Mouse (Mus musculus) CH12.LX (cell line): ENCODE measurements around the gene Gpr180. TPM values are rescaled to one million over a fixed set of nuclear protein-coding genes. Genes with fewer than 3 reads are reported as not detected.

ENCODE experiments used
- DNase-seq: peaks from one replicate; pipeline ENCODE4 v3.0.0-alpha.2; 2013; ENCODE audit errors: extremely low read depth
- H3K27ac ChIP-seq: 2 replicates; pipeline ENCODE4 v1.5.1; 2012; ENCODE audit warnings: low read depth, mild to moderate bottlenecking, control low read depth, moderate library complexity; ENCODE audit not compliant: insufficient read depth
- H3K27me3 ChIP-seq: replicated peaks from 2 replicates; pipeline ENCODE3; 2012; ENCODE audit warnings: inconsistent platforms
- H3K36me3 ChIP-seq, 2 experiments: replicated peaks in 1 of 2; 2 replicates each; pipeline versions ENCODE3 to v1.6.1; 2012; ENCODE audit warnings: inconsistent platforms in 1 of 2, low read length in 1 of 2, mild to moderate bottlenecking in 1 of 2, mixed read lengths in 1 of 2, moderate library complexity in 1 of 2; ENCODE audit not compliant: control insufficient read depth in 1 of 2, insufficient read depth in 1 of 2
- H3K4me1 ChIP-seq, 2 experiments: 2 replicates each; pipeline ENCODE4 v1.6.1; 2012; ENCODE audit warnings: inconsistent platforms in 1 of 2, moderate library complexity in 1 of 2; ENCODE audit not compliant: insufficient read depth in 2 of 2, control insufficient read depth in 1 of 2
- H3K4me2 ChIP-seq: 2 replicates; pipeline ENCODE4 v1.6.1; 2012; ENCODE audit warnings: low read depth, mild to moderate bottlenecking, control low read depth; ENCODE audit not compliant: poor library complexity, insufficient read depth, severe bottlenecking
- H3K4me3 ChIP-seq, 3 experiments: fragments of 150-350 bp in 1 of 3; sonication (generic) in 1 of 3; replicated peaks in 1 of 3; 2 replicates each; pipeline versions ENCODE3 to v1.5.1; 2011 to 2012; ENCODE audit warnings: low read depth in 2 of 3, low read length in 2 of 3, mild to moderate bottlenecking in 2 of 3, moderate library complexity in 2 of 3, control low read depth in 1 of 3, improper control_type of control experiment in 1 of 3, inconsistent platforms in 1 of 3, mixed read lengths in 1 of 3; ENCODE audit not compliant: poor library complexity in 1 of 3
- H3K79me2 ChIP-seq: replicated peaks from 2 replicates; pipeline ENCODE4 v1.6.1; 2012; ENCODE audit warnings: mild to moderate bottlenecking, moderate library complexity; ENCODE audit not compliant: control insufficient read depth, poor library complexity, insufficient read depth, severe bottlenecking; ENCODE audit errors: extremely low read depth
- H3K9ac ChIP-seq: 2 replicates; pipeline ENCODE4 v1.6.1; 2012; ENCODE audit warnings: low read depth, mild to moderate bottlenecking, control low read depth, moderate library complexity; ENCODE audit not compliant: insufficient read depth
- H3K9me3 ChIP-seq: replicated peaks from 2 replicates; pipeline ENCODE3; 2012; ENCODE audit warnings: low read length, inconsistent platforms, mixed read lengths
- BHLHE40 ChIP-seq: IDR thresholded peaks from 2 replicates; pipeline ENCODE4 v1.6.1; 2011; ENCODE audit warnings: mild to moderate bottlenecking, low read depth, low read length, improper control_type of control experiment
- CHD2 ChIP-seq: IDR thresholded peaks from 2 replicates; pipeline ENCODE4 v1.6.1; 2011; ENCODE audit warnings: low read length, improper control_type of control experiment
- CTCF ChIP-seq, 2 experiments: IDR thresholded peaks in 1 of 2; conservative IDR thresholded peaks in 1 of 2; 2 replicates each; pipeline ENCODE4 v1.5.1; 2011 to 2012; ENCODE audit warnings: low read depth in 2 of 2, low read length in 2 of 2, improper control_type of control experiment in 1 of 2, inconsistent platforms in 1 of 2, mild to moderate bottlenecking in 1 of 2, moderate library complexity in 1 of 2
- ELF1 ChIP-seq: IDR thresholded peaks from 2 replicates; pipeline ENCODE4 v1.6.1; 2014; ENCODE audit warnings: low read depth, mild to moderate bottlenecking, inconsistent platforms, low read length, improper control_type of control experiment
- EP300 ChIP-seq: IDR thresholded peaks from 2 replicates; pipeline ENCODE4 v1.6.1; 2011; ENCODE audit warnings: low read length, improper control_type of control experiment
- HCFC1 ChIP-seq: IDR thresholded peaks from 2 replicates; pipeline ENCODE4 v1.6.1; 2012; ENCODE audit warnings: low read depth, mild to moderate bottlenecking, inconsistent platforms, low read length, improper control_type of control experiment
- IRF4 ChIP-seq: IDR thresholded peaks from 2 replicates; pipeline ENCODE4 v1.6.1; 2014; ENCODE audit warnings: low read depth, mild to moderate bottlenecking, inconsistent platforms, low read length, improper control_type of control experiment
- MAFK ChIP-seq: IDR thresholded peaks from 2 replicates; pipeline ENCODE4 v1.6.1; 2011; ENCODE audit warnings: low read length, improper control_type of control experiment; ENCODE audit not compliant: insufficient replicate concordance
- NRF1 ChIP-seq: IDR thresholded peaks from 2 replicates; pipeline ENCODE4 v1.6.1; 2014; ENCODE audit warnings: low read depth, mild to moderate bottlenecking, inconsistent platforms, low read length, improper control_type of control experiment, moderate library complexity
- POLR2A ChIP-seq: IDR thresholded peaks from 2 replicates; pipeline ENCODE4 v1.6.1; 2011; ENCODE audit warnings: low read depth, mild to moderate bottlenecking, improper control_type of control experiment, low read length
- POLR2AphosphoS2 ChIP-seq: IDR thresholded peaks from 2 replicates; pipeline ENCODE4 v1.6.1; 2011; ENCODE audit warnings: low read depth, low read length, improper control_type of control experiment
- RAD21 ChIP-seq: IDR thresholded peaks from 2 replicates; pipeline ENCODE4 v1.6.1; 2011; ENCODE audit warnings: low read depth, mild to moderate bottlenecking, low read length, improper control_type of control experiment, moderate library complexity
- SIN3A ChIP-seq: IDR thresholded peaks from 2 replicates; pipeline ENCODE4 v1.6.1; 2012; ENCODE audit warnings: low read length, improper control_type of control experiment, inconsistent platforms
- SMC3 ChIP-seq: IDR thresholded peaks from 2 replicates; pipeline ENCODE4 v1.6.1; 2011; ENCODE audit warnings: low read depth, low read length, improper control_type of control experiment
- USF1 ChIP-seq: IDR thresholded peaks from 2 replicates; pipeline ENCODE4 v1.6.1; 2014; ENCODE audit warnings: low read depth, mild to moderate bottlenecking, inconsistent platforms, low read length, improper control_type of control experiment
- ZC3H11A ChIP-seq: IDR thresholded peaks from 2 replicates; pipeline ENCODE4 v1.6.1; 2012; ENCODE audit warnings: low read depth, mild to moderate bottlenecking, inconsistent platforms, low read length, improper control_type of control experiment
- ZKSCAN1 ChIP-seq: IDR thresholded peaks from 2 replicates; pipeline ENCODE4 v1.6.1; 2012; ENCODE audit warnings: low read depth, inconsistent platforms, low read length, improper control_type of control experiment, borderline replicate concordance
- ZMIZ1 ChIP-seq: IDR thresholded peaks from 2 replicates; pipeline ENCODE4 v1.6.1; 2012; ENCODE audit warnings: low read depth, mild to moderate bottlenecking, inconsistent platforms, low read length, improper control_type of control experiment
- dilution Hi-C: fragments of 300-500 bp; cut with MboI; formaldehyde crosslinking; loops from 2 replicates; pipeline ENCODE4 v1.14.3; 2020; ENCODE audit warnings: low sequenced_read_pairs; ENCODE audit not compliant: extremely low pct_unique_long_range_greater_than_20kb, extremely low pct_ligation_motif_present
- in situ Hi-C: fragments of 300-500 bp; cut with MboI; formaldehyde crosslinking; loops from 3 replicates; pipeline ENCODE4 v1.14.3; 2019; ENCODE audit warnings: low sequenced_read_pairs, low pct_ligation_motif_present, low pct_unique_long_range_greater_than_20kb, mixed read lengths
- polyA plus RNA-seq: library from polyadenylated mRNA; unstranded; fragments of >175 nt; gene quantifications from 2 replicates; pipeline ENCODE4 v1.2.1, GENCODE M21; 2012; ENCODE audit warnings: low read depth; ENCODE audit not compliant: insufficient read length
- total RNA-seq, 2 experiments: library from RNA; depleted of rRNA; stranded (reverse); fragments of 300-350 nt in 1 of 2; fragments of >200 nt in 1 of 2; gene quantifications; 2 replicates each; pipeline ENCODE4 v1.2.3; 2012 to 2014

Gpr180 gene
- total and polyA plus RNA-seq, 3 experiments, result 11.7 to 15.8 (median 14.0) TPM

GRCm38 (mm10) chr14:118150656-118151551, 13.9 kb downstream of the Gpr180 start:
- H3K27ac ChIP-seq, result no peak overlapping the region
- no peak overlapping the region for H3K4me3 ChIP-seq
- no peaks in the 10 kb centered on the region for H3K79me2 ChIP-seq
- H3K4me1 ChIP-seq, result peaks cover 0 to 8% of the 10 kb centered on the region in 2 experiments; a peak in 1 of 4 replicates
- H3K36me3 ChIP-seq, result peaks cover 23 to 59% of the 10 kb centered on the region in 2 experiments
- no peak for TF ChIP-seq CTCF (conservative IDR thresholded peaks at IDR 0.05 in 1 of 2, IDR thresholded peaks at IDR 0.05 in 1 of 2; ENCODE audit: low read depth in 2 of 2, low read length in 2 of 2)
- TF ChIP-seq NRF1, result no peak
- no peak for TF ChIP-seq MAFK
- TF ChIP-seq POLR2AphosphoS2, result no peak
- no peak for TF ChIP-seq POLR2A
- TF ChIP-seq RAD21, result no peak
- TF ChIP-seq HCFC1, result no peak
- TF ChIP-seq ZKSCAN1, result no peak
- TF ChIP-seq USF1, result no peak
- no peak for TF ChIP-seq ZC3H11A
- TF ChIP-seq ZMIZ1, result no peak
- dilution Hi-C loops, result no loop called here
- H3K27me3 ChIP-seq, result no peaks in the 10 kb centered on the region
- no peak for DNase-seq
- H3K4me2 ChIP-seq, result no peak overlapping the region
- H3K9ac ChIP-seq, result no peak overlapping the region
- no peaks in the 10 kb centered on the region for H3K9me3 ChIP-seq
- in situ Hi-C loops, result loop anchor here (5.0 kb wide), 1 partner anchor 144 kb away; no protein-coding TSS in a partner anchor

- Histone ChIP-seq H3K9ac (no peak overlapping the region), H3K27me3 (no peaks in the 10 kb centered on the region), H3K4me3 (no peak overlapping the region), H3K36me3 (peaks cover 28 to 61% of the 10 kb centered on the region in 2 experiments), H3K4me1 (peaks cover 0 to 6% of the 10 kb centered on the region in 2 experiments; a peak in 1 of 4 replicates), H3K27ac (no peak overlapping the region), H3K4me2 (no peak overlapping the region), H3K9me3 (no peaks in the 10 kb centered on the region), H3K79me2 (no peaks in the 10 kb centered on the region)
- in situ Hi-C loops (loop anchor here (5.0 kb wide), 1 partner anchor 144 kb away; no protein-coding TSS in a partner anchor), dilution Hi-C loops (no loop called here)
- peak; percentile 67 for DNase-seq
- TF ChIP-seq RAD21, result peak; percentile 94
- TF ChIP-seq CHD2, result no peak
- TF ChIP-seq BHLHE40, result peak; percentile 57
- no peak for TF ChIP-seq USF1
- no peak for TF ChIP-seq ELF1
- peak; percentile 34; the same call in 1 of the 2 replicates for TF ChIP-seq ZC3H11A
- peak; percentile 85 for TF ChIP-seq SMC3
- 0 out of 2 replicates have a peak, but pooled peaks have one; percentile 28 for TF ChIP-seq IRF4
- TF ChIP-seq EP300, result no peak
- TF ChIP-seq SIN3A, result no peak
- TF ChIP-seq CTCF (conservative IDR thresholded peaks at IDR 0.05 in 1 of 2, IDR thresholded peaks at IDR 0.05 in 1 of 2; ENCODE audit: low read depth in 2 of 2, low read length in 2 of 2), result peak; percentile 68 to 92
These were observed 14.8 kb downstream of the Gpr180 start for GRCm38 (mm10) chr14:118151651-118152293.
